Mouse (Mus musculus): ENCODE data around the gene C1qtnf1. TPM values are rescaled to one million over a fixed set of nuclear protein-coding genes. Genes with fewer than 3 reads are reported as not detected.
A peak's percentile ranks its signal among the peaks of the same experiment; 100 is the strongest.

The C1qtnf1 gene
- polyA plus RNA-seq, 1 experiment from 2014 or later = 2.8 TPM

DNA sequence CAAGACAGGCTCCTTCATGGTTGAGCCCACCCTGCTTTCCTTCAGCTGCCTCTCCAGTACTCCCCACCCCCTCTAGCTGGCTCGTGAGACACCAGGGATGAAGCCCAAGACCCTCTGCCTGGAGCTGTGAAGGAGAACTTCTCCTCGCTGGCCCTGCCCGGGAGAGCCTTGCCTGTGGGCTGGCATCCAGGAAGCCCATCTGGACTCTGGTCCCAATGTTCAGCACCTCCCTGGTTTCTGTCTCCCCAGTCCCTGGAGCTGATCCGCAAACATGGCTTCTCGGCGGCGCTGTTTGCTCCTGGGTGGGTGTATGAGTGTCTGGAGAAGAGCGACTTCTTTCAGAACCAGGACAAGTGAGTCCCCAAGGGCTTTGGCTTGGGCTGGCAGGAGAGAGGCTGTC, 56.2 kb downstream of the C1qtnf1 start:
- Histone ChIP-seq H3K27ac (no peak overlapping the region), H3K4me3 (replicated peaks) (no peak overlapping the region), H3K27me3 (no peaks in the 10 kb centered on the region), H3K9ac (replicated peaks) (no peak overlapping the region), H3K9me3 (no peaks in the 10 kb centered on the region), H3K36me3 (peaks cover 34% of the 10 kb centered on the region), H3K4me2 (replicated peaks) (no peak overlapping the region), H3K4me1 (replicated peaks) (peaks cover 14% of the 10 kb centered on the region)
- WGBS = 85% methylated on average over 8 of the region's 8 CpGs
- ATAC-seq = no peak

DNA sequence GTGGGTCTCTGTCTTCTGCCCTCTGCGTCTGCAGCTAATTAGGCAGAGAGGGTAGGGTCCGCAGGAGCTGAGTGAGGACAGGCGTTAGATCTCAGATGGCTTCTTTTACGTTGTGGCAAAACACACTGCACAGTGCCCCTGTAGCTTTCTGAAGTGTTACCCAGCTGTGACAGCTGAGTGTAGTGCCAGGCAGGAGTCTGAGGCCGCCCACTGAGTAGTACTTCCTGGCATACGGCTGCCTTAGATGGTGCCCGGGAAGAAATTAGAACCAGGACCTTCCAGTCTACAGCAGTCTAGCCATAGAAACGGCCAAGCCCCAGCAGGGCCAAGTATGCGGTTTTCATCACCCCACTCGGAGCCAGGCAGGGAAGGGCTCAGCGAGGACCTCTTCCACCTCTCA, 57.3 kb downstream of the C1qtnf1 start:
- Histone ChIP-seq H3K9ac (replicated peaks) (no peak overlapping the region), H3K9me3 (no peaks in the 10 kb centered on the region), H3K4me2 (replicated peaks) (no peak overlapping the region), H3K27me3 (peaks cover 3% of the 10 kb centered on the region; the same call in 1 of the 2 replicates), H3K27ac (no peak overlapping the region), H3K36me3 (peaks cover 34% of the 10 kb centered on the region), H3K4me1 (replicated peaks) (peaks cover 26% of the 10 kb centered on the region), H3K4me3 (replicated peaks) (no peak overlapping the region)
- ATAC-seq = no peak
- WGBS = 82% methylated on average over 11 of the region's 11 CpGs

GRCm38 (mm10) chr11:118485780-118486179, 57.8 kb downstream of the C1qtnf1 start:
- Histone ChIP-seq H3K9me3 (no peaks in the 10 kb centered on the region), H3K4me1 (replicated peaks) (peaks cover 31% of the 10 kb centered on the region), H3K4me2 (replicated peaks) (no peak overlapping the region), H3K9ac (replicated peaks) (no peak overlapping the region), H3K4me3 (replicated peaks) (no peak overlapping the region), H3K36me3 (peaks cover 34% of the 10 kb centered on the region), H3K27me3 (peaks cover 4% of the 10 kb centered on the region; the same call in 1 of the 2 replicates), H3K27ac (no peak overlapping the region)
- ATAC-seq = no peak
- 89% methylated on average over 3 of the region's 3 CpGs for WGBS

DNA sequence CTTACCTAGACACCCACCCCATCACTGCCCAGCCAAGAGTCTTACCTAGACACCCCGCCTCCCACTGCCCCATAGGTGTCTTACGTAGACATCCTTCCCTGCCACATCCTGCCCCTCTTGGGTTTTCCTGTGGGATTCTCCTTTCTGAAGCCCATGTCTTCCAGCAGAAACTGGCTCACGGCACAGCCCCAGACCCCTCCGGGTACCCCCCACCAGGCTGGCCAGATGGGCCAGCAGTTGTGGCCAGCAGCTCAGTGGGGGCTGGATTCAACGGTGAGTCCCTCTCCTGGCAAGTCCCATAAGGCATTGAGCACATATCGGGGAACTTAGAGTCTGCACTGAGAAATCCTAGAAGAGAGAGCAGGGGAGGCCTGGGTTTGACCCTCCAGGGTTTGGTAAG, 58.3 kb downstream of the C1qtnf1 start:
- Histone ChIP-seq H3K9ac (replicated peaks) (no peak overlapping the region), H3K36me3 (peaks cover 34% of the 10 kb centered on the region), H3K27me3 (peaks cover 4% of the 10 kb centered on the region; the same call in 1 of the 2 replicates), H3K9me3 (no peaks in the 10 kb centered on the region), H3K4me1 (replicated peaks) (peaks cover 34% of the 10 kb centered on the region), H3K4me2 (replicated peaks) (no peak overlapping the region), H3K27ac (no peak overlapping the region), H3K4me3 (replicated peaks) (no peak overlapping the region)
- 90% methylated on average over 6 of the region's 6 CpGs for WGBS
- no peak for ATAC-seq

DNA sequence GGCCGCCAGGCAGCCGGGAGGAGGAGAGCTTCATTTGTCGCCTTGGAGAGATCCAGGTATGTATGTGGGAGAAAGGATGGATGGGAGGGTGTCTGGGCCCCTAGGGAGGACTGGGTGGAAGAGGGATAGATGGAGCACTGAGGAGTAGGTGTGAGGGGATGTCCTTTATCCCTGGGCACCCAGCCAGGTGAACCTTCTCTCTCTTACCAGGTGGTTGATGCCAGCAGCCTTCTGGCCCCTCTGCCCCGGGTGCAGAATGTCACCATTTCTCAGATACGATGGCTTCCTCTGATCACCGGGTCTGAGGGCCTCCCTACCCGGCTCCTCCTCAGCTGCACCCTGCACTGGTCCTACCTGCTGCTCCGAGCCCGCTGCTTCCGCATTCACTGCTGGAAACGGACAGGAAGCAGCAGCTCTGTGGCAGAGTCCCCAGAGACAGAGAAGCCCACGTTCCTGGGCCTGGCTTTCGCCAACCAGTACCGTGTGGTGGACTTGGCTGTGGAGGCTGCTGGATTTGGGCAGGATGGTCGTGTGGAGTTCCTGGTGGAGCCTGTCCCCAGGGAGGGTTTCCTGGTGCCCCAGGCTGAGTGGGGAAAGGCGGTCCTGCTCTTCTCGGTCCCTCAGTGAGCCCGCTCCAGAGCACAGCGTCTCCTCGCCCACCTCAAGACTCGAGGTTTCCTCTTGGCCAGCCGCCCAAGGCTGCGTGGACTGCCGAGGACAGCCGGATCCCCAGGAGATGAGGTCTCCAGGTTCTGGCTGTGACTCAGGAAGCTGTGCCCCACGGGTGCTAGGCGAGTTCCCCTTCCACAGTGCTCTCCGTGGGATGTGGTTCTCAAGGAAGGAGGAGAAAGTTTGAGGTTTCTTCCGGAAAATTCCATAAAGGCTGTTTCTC, 59.1 kb downstream of the C1qtnf1 start:
- peaks cover 36% of the 10 kb centered on the region for H3K4me1 ChIP-seq (replicated peaks)
- H3K36me3 ChIP-seq = peaks cover 34% of the 10 kb centered on the region
- no peaks in the 10 kb centered on the region for H3K9me3 ChIP-seq
- no peak overlapping the region for H3K9ac ChIP-seq (replicated peaks)
- ATAC-seq = no peak
- no peak overlapping the region for H3K27ac ChIP-seq
- H3K27me3 ChIP-seq = peaks cover 7% of the 10 kb centered on the region; the same call in 1 of the 2 replicates
- no peak overlapping the region for H3K4me2 ChIP-seq (replicated peaks)
- no peak overlapping the region for H3K4me3 ChIP-seq (replicated peaks)
- 85% methylated on average over 29 of the region's 29 CpGs for WGBS

- Histone ChIP-seq H3K9ac (replicated peaks) (no peak overlapping the region), H3K4me1 (replicated peaks) (peaks cover 46% of the 10 kb centered on the region), H3K4me2 (replicated peaks) (no peak overlapping the region), H3K9me3 (no peaks in the 10 kb centered on the region), H3K4me3 (replicated peaks) (no peak overlapping the region), H3K36me3 (peaks cover 25% of the 10 kb centered on the region), H3K27ac (peak overlapping the region; percentile 35), H3K27me3 (peaks cover 7% of the 10 kb centered on the region; the same call in 1 of the 2 replicates)
- 64% methylated on average over 8 of the region's 8 CpGs for WGBS
- peak; percentile 22; the same call in 1 of the 2 replicates for ATAC-seq
Observed at GRCm38 (mm10) chr11:118488191-118488906, 60.3 kb downstream of the C1qtnf1 start.

DNA sequence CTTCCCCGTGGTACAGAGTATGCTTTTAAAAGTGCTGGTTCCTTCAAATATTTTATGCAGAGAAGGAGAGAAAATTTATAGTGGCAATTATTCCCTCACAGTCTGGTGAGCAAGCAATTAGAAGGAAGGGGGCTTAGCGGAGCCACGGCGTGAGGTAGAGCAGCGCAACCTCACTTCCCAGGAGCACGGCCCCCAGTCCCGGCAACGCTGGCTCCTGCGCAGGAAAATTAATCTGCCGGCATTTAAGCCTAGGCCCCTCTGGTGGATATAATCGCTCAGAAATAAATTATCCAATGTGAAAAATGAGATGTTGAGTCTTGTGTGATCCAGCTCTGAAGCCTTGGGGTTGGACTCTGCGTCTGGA, 60.9 kb downstream of the C1qtnf1 start:
- ATAC-seq = no peak
- Histone ChIP-seq H3K27ac (peak overlapping the region; percentile 35), H3K4me1 (replicated peaks) (peaks cover 46% of the 10 kb centered on the region), H3K27me3 (peaks cover 7% of the 10 kb centered on the region; the same call in 1 of the 2 replicates), H3K36me3 (peaks cover 22% of the 10 kb centered on the region), H3K4me2 (replicated peaks) (no peak overlapping the region), H3K4me3 (replicated peaks) (no peak overlapping the region), H3K9me3 (no peaks in the 10 kb centered on the region), H3K9ac (replicated peaks) (no peak overlapping the region)
- 55% methylated on average over 12 of the region's 12 CpGs for WGBS

DNA sequence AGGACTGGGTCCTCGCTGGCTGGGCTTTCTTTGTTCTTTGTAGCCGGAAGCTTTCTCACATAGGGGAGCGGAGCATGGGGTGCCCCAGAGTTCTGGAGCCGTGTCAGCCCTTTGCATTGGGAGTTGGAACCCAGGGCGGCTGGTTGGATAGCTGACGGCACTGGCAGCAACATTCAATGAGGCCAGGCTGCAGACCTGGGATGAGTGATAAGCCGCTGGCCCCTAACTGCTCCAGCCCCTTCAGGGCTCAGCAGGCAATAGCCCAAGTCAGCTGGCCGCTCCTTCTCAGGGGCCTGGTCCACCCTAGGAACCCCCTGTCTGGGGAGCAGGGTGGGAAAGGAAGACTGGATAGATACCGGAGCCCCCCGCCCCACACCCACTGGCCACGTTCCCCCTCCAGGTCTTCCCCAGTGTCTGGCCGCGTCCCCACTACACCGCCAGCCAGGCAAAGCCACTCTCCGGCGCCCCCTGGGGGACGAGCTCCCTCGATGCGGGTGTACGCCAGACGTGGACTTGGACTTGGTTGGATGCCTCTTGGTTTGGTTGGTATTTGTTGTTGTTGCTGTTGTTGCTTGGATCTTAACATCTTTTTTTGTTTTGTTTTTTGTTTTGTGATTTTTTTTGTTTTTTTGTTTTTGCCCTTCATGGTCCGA, 62.7 kb downstream of the C1qtnf1 start:
- peak overlapping the region; percentile 34 for H3K4me2 ChIP-seq (replicated peaks)
- H3K27ac ChIP-seq = no peak overlapping the region
- ATAC-seq = peak; percentile 19
- H3K4me1 ChIP-seq (replicated peaks) = peaks cover 46% of the 10 kb centered on the region
- 19% methylated on average over 22 of the region's 22 CpGs for WGBS
- H3K27me3 ChIP-seq = peaks cover 7% of the 10 kb centered on the region; the same call in 1 of the 2 replicates
- H3K4me3 ChIP-seq (replicated peaks) = no peak overlapping the region
- H3K9me3 ChIP-seq = no peaks in the 10 kb centered on the region
- H3K36me3 ChIP-seq = peaks cover 8% of the 10 kb centered on the region
- peak overlapping the region; percentile 44; the same call in 1 of the 2 replicates for H3K9ac ChIP-seq (replicated peaks)

DNA sequence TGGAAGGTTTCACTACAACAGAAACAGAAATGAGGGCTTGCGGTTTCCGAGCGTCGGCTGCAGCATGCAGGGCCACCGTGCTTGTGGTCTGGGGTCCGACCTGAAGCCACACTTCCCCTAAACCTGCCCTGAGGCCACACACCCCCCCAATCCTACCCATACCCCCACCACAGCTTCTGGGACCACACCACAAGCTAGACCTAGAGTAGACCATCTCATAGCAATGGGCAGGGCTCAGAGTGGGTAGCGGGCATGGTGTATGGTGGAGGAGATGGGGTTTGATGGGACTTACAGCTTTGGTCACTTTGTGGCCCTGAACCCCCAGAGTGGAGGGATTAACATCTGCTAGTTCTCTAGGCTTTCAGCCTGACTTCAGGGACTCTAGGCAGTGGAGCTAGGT, 63.2 kb downstream of the C1qtnf1 start:
- H3K9ac ChIP-seq (replicated peaks) = no peak overlapping the region
- H3K4me1 ChIP-seq (replicated peaks) = peaks cover 50% of the 10 kb centered on the region
- no peaks in the 10 kb centered on the region for H3K9me3 ChIP-seq
- peaks cover 7% of the 10 kb centered on the region; the same call in 1 of the 2 replicates for H3K27me3 ChIP-seq
- no peak overlapping the region for H3K27ac ChIP-seq
- 93% methylated on average over 7 of the region's 7 CpGs for WGBS
- no peak overlapping the region for H3K4me3 ChIP-seq (replicated peaks)
- H3K36me3 ChIP-seq = peaks cover 7% of the 10 kb centered on the region; the same call in 1 of the 2 replicates
- no peak for ATAC-seq
- no peak overlapping the region for H3K4me2 ChIP-seq (replicated peaks)

- Histone ChIP-seq H3K27ac (0 out of 2 replicates have a peak overlapping the region, but pooled peaks have one; percentile 41), H3K9ac (replicated peaks) (no peak overlapping the region), H3K9me3 (no peaks in the 10 kb centered on the region), H3K4me2 (replicated peaks) (no peak overlapping the region), H3K4me3 (replicated peaks) (no peak overlapping the region), H3K27me3 (peaks cover 7% of the 10 kb centered on the region; the same call in 1 of the 2 replicates), H3K36me3 (no peaks in the 10 kb centered on the region), H3K4me1 (replicated peaks) (peaks cover 50% of the 10 kb centered on the region)
- 79% methylated on average over 2 of the region's 2 CpGs for WGBS
- no peak for ATAC-seq
Observed at GRCm38 (mm10) chr11:118493458-118493857, 65.5 kb downstream of the C1qtnf1 start.

DNA sequence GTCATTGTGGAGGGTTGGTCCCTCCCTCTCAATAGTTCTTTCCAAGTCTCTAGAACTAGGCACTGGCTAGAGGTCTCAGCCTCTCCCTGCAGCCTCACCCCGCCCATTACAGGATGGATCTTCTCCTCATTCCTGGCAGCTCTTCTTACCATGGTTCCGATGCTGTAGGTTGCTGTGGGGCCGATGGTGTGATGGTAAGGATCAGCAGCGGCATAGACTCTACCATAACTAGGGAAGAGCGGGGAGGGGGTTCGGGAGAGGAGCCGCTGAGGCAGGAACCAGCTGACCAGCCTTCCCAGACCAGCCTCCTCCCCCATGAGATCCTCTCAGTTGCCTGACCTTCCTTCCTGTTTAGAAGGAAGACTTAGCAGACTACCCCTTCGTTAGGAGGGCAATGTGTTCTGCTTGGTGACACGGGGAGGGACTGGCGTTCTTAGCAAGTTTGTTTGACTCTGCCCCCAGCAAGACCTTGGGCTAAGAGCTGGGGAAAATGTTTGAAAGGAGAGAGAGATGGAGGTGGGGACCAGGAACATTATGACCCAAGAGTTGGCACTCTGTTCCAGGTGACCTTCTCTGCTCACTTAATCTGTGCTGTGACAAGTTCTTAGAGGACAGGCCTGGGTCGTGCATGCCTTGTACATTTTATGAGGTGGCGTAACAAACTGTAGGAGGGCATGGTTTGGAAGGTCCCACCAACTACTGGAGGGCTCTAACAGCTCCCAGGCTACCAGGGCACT, 66.2 kb downstream of the C1qtnf1 start:
- H3K9me3 ChIP-seq = no peaks in the 10 kb centered on the region
- H3K27ac ChIP-seq = no peak overlapping the region
- H3K4me2 ChIP-seq (replicated peaks) = no peak overlapping the region
- no peaks in the 10 kb centered on the region for H3K36me3 ChIP-seq
- peaks cover 43% of the 10 kb centered on the region for H3K4me1 ChIP-seq (replicated peaks)
- no peak overlapping the region for H3K4me3 ChIP-seq (replicated peaks)
- no peak for ATAC-seq
- 90% methylated on average over 12 of the region's 12 CpGs for WGBS
- no peak overlapping the region for H3K9ac ChIP-seq (replicated peaks)
- H3K27me3 ChIP-seq = peaks cover 7% of the 10 kb centered on the region; the same call in 1 of the 2 replicates
